Mouse (Mus musculus): ENCODE results near the gene Msrb1.
"Not testable (repeated sequence)": the region's sequence is repeated elsewhere in the genome, so short reads cannot be mapped to it uniquely, and the experiment has no call there.

Msrb1 gene

DNA sequence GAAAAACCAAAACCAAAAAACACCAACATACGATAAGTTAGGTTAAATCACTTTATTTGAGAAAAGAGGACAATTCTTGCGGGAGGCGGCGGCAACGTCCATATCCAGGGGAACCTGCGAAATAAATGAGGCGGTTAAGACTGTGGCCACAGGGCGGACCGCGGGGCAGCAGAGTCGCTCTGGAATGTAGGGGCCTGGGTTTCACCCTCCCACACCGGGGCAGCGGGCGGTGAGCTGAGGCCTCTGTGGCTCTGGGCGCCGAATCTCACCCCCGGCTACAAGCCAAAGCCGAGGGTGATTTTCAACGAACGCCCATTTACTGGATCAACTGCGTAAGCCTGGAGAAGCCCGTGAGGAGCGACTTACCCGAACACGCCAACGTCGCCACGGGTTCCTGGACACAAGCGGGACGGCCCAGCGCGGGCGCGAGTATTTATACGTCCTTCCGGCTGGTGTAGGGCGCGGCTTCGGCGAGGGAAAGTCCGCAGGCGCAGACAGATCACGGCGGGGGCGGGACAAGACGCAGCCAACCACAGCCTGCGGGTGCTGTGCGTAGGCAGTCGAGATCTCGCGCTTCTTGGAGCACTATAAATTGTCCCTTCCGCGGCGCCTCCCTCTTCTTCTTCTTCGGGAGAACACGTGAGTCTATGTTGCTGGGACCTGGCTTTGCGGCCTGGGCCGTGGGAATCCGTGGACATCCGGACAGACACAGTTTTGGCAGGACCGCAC is 16.8 kb upstream of the Msrb1 start:
- DNase-seq (ENCODE audit: low spot score) = peak; percentile 98

DNA sequence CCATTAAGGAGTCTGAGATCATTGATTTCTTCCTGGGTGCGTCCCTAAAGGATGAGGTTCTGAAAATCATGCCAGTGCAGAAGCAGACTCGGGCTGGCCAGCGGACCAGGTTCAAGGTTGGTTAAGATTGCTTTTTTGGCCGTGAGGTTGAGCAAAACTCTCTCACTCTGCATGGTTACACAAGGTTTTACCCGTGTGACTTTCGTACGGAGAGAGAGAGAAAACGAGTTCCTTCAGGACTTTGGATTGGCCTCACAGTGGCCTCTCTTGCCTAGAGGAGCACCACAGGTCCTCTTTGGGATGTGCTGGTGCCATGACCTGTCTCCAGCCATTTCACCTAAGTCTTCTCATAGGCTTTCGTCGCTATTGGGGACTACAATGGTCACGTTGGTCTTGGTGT is 15.8 kb upstream of the Msrb1 start:
- not testable (repeated sequence) for DNase-seq (ENCODE audit: low spot score)

DNA sequence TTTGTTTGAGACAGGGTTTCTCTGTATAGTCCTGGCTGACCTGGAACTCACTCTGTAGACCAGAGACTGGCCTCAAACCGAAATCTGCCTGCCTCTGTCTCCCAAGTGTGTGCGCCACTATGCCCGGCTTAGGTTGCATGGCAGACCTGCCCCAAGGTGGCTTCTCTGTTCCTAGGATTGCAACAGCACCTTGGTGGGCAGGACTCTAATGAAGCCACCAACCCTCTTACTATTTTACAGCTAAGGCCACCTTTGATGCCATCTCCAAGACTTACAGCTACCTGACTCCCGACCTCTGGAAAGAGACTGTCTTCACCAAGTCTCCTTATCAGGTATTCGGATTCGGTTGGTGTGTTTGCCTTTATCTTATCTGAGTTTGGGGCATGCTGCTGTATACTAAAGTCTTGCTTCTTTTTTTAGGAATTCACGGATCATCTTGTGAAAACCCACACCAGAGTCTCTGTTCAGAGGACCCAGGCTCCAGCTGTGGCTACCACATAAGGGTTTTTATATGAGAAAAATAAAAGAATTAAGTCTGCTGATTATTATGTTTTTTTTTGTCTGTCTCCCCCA is 15.0 kb upstream of the Msrb1 start:
- DNase-seq (ENCODE audit: low spot score) = not testable (repeated sequence)

DNA sequence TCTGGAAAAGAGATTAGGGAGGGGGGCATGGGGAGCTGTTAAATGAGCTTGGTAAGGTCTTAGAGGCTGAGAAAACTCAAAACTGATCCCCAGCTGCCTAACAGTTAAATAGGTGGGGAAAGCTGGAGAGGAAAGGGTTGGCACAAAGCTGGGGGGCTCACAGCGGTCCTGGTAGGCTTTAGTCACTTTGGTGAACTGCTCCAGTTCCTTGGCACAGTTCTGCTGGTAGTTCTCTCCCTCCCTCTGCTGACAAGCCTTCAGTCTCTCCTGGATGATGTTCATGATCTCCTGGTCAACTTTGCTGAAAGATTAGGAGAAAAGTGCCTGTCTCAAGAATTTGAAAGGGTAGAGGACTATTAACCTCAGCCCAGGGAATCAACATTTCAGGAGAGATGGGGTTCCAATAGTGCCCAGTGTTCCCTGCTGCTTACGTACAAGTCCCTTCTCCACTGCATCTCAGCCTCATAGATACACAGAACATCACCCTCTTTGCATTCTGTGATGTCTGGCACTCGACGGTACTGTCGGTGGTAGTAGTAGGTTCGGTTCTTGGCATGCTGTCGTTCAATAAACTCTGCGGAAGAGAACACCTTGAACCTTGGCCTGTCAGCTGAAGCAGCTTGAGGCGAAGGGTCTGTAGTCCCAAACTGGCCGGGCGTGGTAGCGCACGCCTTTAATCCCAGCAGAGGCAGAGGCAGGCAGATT is 14.1 kb upstream of the Msrb1 start:
- DNase-seq (ENCODE audit: low spot score) = no peak

DNA sequence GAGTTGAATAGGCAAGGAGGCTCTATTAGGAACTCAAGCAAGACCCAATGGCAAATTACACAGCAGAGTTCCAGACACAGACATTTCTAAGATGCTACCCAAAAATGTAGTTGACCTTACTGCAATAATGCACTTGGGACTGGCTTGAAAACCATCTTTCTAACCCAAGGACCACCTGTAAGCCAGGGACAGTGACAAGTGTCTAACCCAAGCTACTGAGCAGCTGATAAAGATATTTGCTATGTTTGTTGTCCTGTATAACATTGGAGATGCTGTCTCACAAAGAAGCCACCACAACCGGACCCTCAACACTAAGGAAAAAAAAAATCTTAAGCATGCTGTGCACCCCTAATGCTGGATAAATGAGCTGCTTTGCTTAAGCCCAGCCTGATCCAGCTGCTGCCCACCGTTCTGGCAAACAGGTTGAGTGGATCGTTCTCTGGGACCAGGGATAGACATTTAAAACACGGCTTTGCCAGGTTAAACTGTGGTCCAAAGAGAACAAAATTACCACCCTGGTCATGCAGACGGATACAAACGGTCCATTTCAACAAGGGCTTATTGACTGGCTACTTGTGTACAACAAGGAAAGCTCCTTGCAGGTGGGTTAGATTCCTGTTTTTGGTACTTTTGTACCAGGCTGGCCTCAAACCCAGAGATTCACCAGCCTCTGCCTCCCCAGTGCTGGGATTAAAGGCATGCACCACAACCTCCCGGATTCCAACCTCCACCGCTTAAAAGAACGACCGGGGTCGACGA is 13.1 kb upstream of the Msrb1 start:
- DNase-seq (ENCODE audit: low spot score) = no peak

DNA sequence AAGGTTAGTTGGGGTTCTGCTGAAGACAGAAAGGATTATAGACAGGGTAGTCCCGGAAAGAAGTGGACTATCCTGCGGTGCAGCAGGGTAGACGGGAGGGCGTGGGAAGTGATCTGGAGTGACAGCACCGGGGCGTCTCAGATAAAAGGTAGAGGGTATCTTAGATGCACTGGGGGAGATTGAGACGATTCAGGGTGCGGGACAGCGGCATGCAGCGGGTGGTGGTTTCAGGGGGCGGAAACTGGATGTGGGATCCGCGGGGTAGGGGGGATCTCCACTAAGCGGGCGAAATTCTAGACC is 12.6 kb upstream of the Msrb1 start:
- no peak for DNase-seq (ENCODE audit: low spot score)

DNA sequence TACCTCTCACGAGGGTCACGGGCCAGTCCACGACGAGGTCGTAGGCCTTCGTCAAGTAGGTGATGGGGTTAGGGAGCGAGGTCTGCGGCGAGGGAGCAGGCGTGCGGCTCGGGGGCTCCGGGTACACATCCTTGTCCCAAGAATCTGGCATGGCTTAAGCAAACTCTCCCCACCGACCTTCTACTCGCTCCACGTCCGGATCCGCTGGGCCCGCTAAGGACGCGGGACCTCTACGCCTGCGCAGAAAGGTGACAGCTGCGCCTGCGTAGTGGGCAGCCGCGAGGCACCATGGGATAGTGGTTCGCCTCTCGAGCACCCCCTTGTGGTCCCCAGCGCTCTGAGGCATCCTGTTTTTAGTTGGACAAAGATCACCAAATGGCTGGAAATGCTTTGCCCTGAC is 12.3 kb upstream of the Msrb1 start, which contains the start of gene Ndufb10:
Ndufb10 (minus strand) TSS at position 295 of the 400 bp plus-strand sequence.
- DNase-seq (ENCODE audit: low spot score) = peak; percentile 92

DNA sequence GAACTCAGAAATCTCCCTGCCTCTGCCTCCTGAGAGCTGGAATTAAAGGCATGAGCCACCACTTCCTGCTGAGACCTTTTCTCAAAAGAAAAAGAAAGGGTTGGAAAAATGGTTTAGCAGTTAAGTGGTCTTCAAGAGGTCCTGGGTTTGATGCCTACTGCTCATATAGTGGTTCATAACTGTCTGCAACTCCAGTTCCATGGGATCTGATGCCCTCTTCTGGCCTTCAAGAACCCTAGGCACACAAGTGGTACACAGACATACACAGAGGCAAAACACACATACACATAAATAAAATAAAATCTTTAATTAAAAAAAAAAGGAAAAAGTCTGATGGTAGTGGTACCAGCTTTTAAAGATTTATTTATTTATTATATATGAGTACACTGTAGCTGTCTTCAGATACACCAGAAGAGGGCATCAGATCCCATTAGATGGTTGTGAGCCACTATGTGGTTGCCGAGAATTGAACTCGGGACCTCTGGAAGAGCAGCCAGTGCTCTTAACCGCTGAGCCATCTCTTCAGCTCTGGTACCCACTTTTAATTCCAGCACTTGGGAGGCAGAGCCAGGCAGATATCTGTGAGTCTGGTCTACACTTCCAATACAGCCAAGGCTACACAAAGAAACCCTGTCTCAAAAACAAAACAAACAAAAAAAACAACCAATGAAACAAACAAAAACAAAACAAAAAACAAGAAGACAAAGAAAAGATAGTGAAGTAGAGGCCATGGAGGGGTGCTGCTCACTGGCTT is 10.6 kb upstream of the Msrb1 start:
- DNase-seq (ENCODE audit: low spot score) = no peak

DNA sequence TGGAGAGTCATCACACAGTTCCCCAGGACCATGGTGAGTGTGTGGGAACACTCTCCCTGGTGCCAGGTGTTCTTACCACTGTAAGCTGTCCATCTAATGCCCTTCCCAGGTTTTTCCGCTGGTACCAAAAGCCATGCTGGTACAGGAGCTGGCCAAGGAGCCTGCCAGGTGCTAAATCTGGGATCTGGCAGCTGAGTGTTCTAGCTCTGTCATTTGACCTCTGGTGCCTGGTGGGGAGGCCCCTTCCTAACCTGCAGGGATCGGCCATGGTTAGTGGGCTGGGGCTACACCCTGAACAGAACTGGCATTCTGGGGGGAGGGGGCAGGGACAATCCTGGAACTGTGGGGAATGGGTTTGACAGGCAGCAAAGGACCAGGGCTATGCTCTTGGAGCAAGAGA is 8.8 kb upstream of the Msrb1 start, which contains the start of gene Rpl3l:
Rpl3l (plus strand) TSS at position 203 of the 400 bp plus-strand sequence.
- DNase-seq (ENCODE audit: low spot score) = no peak

DNA sequence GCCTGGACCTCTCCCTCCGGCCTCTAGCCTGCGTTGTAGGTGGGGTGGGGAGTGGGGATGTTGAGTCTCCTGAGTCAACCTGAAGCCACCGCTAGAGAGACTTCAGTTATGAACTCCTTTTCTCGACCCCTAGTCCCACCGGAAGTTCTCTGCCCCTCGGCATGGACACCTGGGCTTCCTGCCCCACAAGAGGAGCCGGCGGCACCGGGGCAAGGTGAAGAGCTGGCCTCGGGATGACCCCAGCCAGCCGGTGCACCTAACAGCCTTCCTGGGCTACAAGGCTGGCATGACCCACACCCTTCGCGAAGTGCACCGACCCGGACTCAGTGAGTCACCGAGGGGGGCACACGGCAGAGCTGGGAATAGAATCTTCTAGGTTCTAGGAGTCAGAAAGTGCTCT is 8.3 kb upstream of the Msrb1 start:
- DNase-seq (ENCODE audit: low spot score) = no peak

DNA sequence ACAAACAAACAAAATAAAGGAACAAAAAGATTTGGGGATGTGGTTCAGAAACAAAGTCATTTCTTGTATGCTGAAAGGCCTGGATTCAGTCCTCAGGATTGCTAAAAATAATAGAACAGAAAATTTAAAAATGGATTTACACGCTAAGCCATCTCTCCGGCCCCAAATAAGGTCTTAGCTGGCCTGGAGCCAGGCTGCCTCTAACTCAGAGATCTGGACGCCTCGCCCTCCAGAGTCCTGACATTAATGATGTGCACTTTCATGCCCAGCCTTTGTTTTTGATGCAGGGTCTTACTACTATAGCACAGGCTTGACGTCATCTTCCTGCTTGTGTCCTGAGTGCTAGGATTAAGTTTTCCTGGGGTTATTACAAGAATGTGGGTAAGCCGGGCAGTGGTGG is 7.4 kb upstream of the Msrb1 start:
- no peak for DNase-seq (ENCODE audit: low spot score)

DNA sequence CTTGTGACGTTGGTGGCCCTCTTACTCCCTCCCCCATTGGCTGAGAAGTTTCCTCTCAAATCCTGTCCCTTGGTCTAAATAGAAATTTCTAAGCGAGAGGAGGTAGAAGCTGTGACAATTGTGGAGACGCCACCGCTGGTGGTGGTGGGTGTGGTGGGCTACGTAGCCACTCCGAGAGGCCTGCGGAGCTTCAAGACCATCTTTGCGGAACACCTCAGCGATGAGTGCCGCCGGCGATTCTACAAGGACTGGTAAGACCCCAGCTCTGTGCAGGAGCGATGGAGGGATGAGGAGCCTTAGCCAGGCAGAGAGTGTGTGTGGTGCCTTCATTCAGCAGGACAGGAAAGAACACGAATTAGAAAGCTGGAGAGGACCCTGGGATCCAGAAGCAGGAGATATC is 5.7 kb upstream of the Msrb1 start:
- DNase-seq (ENCODE audit: low spot score) = no peak

DNA sequence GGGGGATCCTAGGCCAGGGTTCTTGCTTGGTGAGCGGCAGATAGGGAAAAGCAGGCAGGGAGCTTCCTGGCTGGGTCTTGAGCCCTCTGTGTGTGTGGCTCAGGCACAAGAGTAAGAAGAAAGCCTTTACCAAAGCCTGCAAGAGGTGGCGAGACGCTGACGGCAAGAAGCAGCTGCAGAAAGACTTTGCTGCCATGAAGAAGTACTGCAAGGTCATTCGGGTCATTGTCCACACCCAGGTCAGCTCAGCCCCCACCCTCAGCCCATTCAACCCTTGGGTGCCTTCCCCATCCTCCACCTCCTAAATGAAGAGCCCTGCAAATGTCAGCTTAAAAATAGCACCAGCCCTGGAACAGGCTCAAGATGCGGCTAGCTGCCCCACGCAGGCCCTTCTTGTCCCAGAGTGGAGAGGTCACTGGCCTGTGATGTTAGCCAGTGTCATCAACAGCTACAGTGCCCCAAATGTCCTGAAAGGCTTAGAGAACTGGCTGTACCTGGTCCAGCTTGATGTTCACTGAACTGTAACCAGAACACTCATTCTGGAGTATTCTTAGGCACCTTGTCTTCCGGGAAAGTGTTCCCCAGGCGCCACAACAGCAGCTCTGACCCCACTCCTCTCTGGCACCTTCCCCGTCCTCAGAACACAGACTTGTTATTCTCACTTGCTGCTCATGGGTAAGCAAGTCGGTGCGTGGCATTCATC is 4.1 kb upstream of the Msrb1 start:
- no peak for DNase-seq (ENCODE audit: low spot score)

DNA sequence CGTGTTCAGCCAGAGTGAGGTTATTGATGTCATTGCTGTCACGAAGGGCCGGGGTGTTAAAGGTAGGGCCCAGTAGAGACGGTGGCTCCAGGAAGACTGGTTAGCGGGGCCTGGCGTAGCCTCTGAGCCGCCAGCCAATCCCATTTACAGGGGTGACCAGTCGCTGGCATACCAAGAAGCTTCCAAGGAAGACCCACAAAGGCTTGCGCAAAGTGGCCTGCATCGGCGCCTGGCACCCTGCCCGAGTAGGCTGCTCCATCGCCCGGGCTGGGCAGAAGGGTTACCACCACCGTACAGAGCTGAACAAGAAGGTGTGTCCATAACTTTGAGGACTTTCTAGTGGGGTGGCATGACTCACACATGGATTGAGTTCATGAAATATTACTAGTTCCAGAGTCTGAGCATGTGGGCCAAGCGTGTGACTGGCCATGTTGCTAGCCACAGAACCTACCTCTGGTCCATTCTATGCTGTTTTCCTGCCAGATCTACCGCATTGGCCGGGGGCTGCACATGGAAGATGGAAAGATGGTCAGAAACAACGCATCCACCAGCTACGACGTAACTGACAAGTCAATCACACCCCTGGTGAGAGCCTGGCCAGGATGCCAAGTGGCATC is 2.9 kb upstream of the Msrb1 start:
- DNase-seq (ENCODE audit: low spot score) = no peak

DNA sequence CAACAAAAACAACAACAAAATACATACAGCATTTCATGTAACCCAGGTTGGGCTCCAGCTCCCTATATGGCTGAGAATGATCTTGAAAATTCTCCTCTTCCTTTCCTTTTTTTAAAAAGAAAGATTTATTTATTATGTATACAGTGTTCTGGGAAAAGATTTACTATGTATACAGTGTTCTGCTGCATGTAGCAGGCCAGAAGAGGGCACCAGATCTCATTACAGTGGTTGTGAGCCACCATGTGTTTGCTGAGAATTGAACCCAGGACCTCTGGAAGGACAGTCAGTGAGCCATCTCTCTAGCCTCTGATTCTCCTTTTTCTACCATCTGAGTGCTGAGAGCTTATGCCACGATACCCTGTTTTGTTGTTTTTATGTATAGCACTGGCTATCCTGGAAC is 1.9 kb upstream of the Msrb1 start:
- DNase-seq (ENCODE audit: low spot score) = no peak

DNA sequence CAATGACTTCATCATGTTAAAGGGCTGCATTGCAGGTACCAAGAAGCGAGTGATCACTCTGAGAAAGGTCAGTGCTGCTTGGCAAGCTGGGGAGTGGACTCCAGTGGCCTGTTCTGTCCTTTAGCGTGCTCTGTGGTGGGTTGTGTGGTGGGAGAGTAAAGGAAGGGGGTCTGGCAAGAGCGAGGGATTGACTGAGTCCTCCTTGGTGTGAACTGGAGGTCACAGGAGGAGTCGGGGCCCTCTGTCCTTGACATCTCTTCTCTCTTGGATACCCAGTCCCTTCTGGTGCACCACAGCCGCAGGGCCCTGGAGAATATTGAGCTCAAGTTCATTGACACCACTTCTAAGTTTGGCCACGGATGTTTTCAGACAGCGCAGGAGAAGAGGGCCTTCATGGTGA is 996 bp upstream of the Msrb1 start:
- no peak for DNase-seq (ENCODE audit: low spot score)

DNA sequence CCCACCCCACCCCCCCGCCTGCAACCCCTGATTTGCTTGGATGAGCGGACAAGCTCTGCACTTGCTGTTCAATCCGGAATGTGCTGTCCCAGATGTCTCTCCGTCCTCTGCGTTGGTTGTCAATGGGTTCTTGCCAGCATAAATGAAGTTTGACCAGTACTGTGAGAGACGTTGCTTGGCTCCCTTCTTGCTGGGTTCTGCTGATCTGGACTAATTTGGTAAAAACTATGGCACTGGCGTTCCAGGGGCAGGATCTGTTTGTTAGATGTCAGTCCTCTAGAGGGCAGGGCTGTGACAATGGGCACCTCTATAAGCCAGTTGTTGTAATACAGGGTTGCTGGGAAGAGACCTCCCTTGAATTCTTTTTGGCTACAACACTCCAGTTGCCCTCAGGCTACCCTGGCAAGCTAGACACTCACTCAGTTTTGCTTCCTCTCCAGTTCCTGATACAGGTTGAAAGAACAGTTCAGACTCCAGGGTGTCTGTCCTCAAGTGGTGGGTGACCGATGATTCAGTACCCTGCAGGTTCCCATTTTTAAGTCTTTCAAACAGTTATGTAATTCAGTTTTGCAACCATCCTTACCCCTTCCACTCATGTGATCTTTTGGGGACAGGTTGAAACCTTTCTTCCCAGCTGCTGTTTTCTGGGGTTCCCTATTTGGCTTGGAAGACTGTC is 831 bp downstream of the Msrb1 start:
- no peak for DNase-seq (ENCODE audit: low spot score)

DNA sequence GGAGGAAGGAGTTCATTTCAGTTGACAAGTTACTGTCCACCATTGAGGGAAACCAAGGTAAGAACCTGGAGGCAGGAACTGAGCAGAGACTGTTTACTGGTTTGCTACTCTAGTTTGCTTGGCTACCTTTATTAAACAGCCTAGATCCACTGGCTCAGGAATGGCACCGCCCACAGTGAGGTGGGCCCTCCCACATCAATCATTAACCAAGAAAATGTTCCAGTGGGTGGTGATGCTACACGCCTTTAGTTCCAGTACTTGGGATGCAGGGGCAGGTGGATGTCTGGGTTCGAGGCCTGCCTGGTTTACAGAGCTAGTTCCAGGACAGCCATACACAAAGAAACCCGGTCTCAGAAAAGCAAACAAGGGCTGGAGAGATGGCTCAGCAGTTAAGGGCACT is 1.8 kb downstream of the Msrb1 start:
- no peak for DNase-seq (ENCODE audit: low spot score)

DNA sequence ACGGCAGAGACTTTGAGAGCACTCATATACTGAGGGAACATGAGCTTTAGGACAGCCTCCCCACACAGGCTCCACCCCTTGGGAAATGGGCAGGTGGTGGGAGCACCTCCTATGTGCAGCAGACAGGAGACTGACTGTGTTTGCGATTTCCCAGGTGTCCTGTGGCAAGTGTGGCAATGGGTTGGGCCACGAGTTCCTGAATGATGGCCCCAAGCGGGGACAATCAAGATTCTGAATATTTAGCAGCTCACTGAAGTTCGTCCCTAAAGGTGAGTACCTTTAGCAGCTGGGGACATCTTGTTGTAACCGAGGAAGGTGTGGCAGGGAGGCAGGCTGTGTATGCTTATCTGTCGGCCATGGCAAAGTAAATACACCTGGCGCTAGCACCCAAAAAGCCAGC is 3.5 kb downstream of the Msrb1 start:
- no peak for DNase-seq (ENCODE audit: low spot score)

DNA sequence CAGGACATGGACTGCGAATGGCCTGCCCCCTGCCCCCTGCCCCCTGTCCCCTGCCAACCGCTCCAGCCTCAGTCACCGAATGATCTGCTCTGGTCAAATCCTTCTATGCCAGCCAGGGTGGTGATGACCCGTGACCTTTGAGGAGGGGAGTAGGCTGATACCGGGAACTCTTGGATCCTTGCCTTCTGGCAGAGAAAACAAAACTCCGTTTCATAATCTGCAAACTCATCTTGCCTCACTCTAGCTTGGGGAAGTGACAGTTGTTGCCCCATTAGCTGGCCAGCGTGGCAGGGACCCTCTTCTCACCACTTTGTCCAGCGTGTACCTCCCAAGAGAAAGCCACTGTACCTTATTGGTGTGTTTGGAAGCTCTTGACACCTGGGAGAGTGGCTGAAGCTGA is 5.9 kb downstream of the Msrb1 start:
- DNase-seq (ENCODE audit: low spot score) = no peak

Measured in left cerebral cortex, adult 11 months (tissue).